Mouse (Mus musculus) cerebral cortex, adult 2 months (tissue): Measurements from ENCODE around the gene 0610030E20Rik.

ENCODE experiments used
- whole genome bisulfite sequencing: fragments of 180-500 bp; shearing (Covaris S2); methylation state at CpG from one replicate; pipeline ENCODE4 v1.1.7; 2018; 5-methylcytosine and 5-hydroxymethylcytosine counted together

Gene 0610030E20Rik

GRCm38 (mm10) chr6:72369557-72369956 lies 22.4 kb downstream of the 0610030E20Rik start:
- 83% methylated on average over 4 of the region's 4 CpGs for WGBS

DNA sequence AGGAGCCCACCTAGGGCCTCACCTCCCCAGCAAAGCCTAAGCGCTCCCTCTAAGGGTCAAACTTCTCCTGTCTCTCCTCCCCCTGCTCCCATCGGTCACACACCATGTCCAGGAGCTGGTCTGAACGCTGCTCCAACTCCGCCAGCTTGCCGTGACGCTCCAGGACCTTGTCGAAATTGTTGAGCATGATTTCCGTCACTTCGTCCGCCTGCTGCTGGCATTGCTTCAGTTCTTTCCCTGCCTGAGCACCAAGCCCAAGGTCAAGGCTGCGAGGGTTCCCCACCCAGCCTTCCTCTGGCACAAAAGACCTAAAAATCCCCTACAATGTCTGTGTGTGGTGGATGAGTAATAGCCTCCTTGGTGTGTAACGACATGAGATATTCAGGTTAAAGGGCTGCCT lies 23.0 kb downstream of the 0610030E20Rik start:
- 86% methylated on average over 12 of the region's 12 CpGs for WGBS

GRCm38 (mm10) chr6:72371147-72371546 lies 24.0 kb downstream of the 0610030E20Rik start:
- WGBS = 41% methylated on average over 5 of the region's 5 CpGs

- 38% methylated on average over 1 of the region's 1 CpGs for WGBS
Observed at GRCm38 (mm10) chr6:72371571-72371970, 24.5 kb downstream of the 0610030E20Rik start.

GRCm38 (mm10) chr6:72373184-72373583 lies 26.1 kb downstream of the 0610030E20Rik start:
- 87% methylated on average over 4 of the region's 4 CpGs for WGBS

DNA sequence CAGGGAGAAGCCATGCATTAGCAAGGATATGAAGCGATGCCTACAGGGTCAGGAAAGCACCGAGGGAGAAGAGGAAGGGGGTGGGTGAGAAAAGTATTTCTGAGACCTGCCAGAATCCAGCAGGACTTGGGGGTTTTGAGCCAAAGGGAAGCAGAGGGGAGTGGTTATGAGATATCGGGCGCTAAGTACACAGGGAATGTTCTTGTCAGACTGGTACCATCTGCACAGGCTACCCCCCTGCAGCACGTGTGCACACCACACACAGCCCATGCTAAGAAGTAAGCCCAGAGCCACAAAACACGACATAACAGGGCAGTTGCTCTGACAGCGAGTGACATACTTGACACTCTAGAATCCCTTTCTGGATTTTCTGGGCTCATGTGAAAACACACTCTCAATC lies 27.1 kb downstream of the 0610030E20Rik start:
- 67% methylated on average over 7 of the region's 7 CpGs for WGBS

- WGBS = 85% methylated on average over 15 of the region's 15 CpGs
Observed at GRCm38 (mm10) chr6:72374820-72375563, 27.9 kb downstream of the 0610030E20Rik start.

DNA sequence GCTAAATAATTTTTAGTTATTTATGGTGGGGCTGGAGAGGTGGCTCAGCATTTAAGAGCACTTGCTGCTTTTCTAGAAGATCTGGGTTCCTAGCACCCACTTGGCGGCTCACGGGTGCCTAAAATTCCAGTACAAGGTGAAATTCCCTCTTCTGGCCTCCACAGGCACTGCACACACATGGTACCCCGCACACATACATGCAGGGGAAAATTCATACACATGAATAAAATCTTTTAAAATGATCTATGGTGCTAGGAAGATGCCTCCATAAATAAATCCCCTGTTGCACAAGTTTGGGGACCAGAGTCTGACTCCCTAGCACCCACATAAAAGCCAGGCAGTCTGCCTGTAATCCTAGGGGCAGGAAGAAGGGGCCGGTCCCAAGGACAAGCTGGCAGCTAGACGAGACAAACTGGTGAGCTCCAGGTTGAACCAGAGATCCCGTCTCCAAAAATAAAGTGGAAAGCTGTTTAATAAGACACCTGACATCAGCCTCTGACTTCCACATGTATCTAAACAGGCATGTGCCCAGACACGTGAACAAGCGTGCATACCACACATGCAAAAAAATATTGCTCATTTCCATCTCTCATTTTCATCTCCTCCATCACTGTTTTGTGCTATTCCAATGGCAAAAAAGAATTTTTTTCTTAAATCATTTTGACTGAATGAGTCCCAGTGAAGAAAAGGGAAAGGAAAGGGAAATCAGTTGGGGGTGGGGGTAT lies 31.6 kb downstream of the 0610030E20Rik start:
- WGBS = 91% methylated on average over 8 of the region's 8 CpGs

DNA sequence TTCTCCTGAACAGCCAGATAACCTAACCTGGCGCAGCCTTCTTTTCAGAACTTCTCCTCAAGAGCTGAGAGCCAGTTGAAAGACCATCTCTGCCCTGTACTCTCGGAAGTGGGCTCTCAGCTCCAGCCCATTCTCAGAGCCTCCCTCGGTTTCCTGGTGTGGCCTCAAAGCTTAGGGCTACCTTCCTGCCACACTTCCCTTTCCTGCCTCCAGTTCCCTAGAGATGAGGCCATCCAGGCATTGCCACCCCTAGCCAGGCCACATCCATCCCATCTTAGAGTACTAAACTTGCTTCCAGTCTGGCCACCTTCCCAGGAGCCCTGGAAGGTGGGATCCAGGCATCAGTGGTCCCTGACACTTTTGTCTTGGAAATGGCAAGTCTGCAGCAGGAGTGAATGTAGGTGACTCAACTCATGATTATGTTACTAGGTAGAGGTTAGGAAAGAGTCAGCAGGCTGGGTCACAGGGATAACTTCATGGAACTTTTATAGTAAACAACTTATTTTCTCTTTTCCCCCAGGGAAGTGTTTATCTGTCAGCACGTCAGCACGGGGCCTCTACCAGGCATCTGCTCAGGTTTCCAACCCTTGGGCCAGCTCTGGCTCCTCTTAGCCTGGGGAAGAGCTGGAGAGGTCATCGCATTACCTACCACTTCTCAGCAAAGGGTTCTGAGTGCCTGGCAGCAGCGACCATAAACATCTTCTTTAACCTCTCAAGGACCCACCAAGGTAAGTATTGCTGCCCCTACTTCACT lies 32.4 kb downstream of the 0610030E20Rik start:
- 65% methylated on average over 7 of the region's 7 CpGs for WGBS

- 7% methylated on average over 49 of the region's 49 CpGs for WGBS
Observed at GRCm38 (mm10) chr6:72380131-72380770, 33.1 kb downstream of the 0610030E20Rik start, which contains the start of gene Vamp5. Vamp5 (minus strand) TSS chr6:72380468.

GRCm38 (mm10) chr6:72382494-72382893 lies 35.4 kb downstream of the 0610030E20Rik start:
- 82% methylated on average over 6 of the region's 6 CpGs for WGBS

DNA sequence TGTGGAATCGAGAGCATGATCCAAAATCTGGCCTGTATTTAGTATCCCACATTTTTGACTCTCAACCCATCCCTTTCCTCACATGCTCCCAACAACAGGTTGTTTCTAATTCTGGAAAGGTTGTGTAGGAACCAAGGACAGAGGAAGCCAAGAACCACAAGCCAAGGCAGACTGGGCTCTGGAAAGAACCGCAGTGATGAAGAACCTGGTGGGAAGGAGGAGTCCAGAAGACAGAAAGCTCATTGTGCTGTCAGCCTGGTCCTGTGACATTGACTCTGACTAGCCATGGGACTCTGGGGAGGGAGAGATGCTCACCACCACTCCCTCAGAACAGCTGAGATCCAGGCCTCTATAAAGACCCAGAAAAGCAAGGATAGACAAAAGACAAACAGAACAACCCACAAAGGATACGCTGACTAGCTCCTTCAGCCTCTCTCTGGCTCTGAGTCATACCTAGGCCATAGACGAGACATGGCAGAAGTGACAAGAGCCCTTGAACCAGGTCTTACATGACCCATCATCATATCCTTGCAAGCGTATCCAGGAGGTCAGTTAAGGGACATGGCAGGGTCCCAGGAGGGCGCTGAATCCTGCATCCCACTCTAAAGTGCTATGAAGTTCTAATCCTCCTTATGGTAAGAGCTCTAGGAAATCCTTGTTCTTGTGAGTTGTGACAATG lies 36.2 kb downstream of the 0610030E20Rik start:
- WGBS = 82% methylated on average over 6 of the region's 6 CpGs

GRCm38 (mm10) chr6:72383952-72384351 lies 36.8 kb downstream of the 0610030E20Rik start:
- 94% methylated on average over 7 of the region's 7 CpGs for WGBS

DNA sequence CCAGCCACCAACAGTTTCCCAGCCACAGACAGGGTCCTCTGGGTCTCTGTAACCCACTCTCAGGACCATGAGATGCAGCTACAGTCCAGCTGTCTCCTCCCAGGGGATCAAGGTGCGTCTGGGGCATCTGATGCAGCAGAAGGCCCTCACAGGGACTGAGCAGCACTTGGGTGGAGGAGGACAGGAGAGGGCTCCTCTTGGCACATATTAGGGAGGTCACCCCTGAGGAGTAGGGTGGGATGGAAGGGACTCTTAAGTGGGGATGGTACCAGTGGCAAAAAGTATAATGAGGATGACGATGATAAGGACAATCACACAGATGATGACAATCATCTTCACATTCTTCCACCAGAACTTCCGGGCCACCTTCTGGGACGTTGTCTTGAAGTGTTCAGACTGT lies 38.1 kb downstream of the 0610030E20Rik start:
- WGBS = 93% methylated on average over 4 of the region's 4 CpGs

DNA sequence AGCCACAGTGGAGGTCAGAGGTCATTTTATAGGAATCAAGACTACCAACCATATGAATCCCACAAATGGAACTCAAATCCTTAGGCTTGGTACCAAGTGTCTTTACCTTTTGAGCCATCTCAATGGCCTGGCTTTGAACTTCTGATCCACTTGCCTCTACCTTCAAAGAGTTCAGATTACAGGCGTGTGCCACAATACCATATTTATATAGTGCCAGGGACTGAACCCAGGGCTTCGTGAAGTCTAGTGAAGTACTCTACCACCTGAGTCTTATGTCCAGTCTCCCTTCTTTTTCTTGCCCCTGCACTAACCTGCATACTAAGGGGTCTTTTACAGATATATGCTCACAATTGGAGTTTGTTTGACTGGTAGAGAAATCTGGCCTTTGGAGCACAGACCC lies 39.4 kb downstream of the 0610030E20Rik start:
- 96% methylated on average over 2 of the region's 2 CpGs for WGBS

DNA sequence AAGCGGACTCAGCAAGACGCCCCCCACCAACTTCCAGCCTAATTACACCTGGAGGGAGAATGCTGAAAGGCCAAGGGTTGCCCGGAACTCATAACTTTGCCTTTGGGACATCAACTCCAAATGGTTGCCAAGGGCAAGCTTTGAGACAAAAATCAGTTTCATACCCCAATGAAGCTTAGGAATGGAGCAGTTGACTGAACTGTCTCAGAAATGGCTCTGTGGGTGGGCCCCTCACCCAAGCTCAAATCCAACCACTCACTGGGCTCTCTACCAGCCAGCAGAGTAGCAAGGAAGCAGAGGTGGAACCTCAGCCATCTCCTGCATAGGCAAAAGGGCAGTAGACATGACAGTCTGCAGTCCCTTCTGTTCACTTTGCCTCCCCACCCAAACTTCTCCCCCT lies 40.7 kb downstream of the 0610030E20Rik start:
- 87% methylated on average over 3 of the region's 3 CpGs for WGBS

DNA sequence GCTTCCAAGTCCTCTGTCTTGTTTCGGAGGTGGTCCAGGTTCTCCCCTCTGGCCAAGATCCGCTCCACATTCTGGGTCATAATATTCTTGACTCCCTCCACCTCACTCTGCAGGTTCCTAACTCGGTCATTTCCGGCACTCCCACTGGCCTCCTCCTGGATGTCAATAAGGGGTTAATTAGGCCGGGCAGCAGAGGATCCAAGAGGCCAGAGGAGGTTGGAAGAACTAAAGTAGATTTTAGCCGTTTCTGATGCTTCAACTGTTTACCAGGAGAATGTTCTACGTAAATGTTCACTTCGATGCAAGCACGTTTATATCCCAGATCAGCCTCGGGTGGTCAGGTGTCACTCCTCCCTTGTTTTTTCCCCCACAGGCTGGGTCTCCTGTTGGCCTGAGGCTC lies 41.1 kb downstream of the 0610030E20Rik start:
- 73% methylated on average over 10 of the region's 10 CpGs for WGBS

- 94% methylated on average over 6 of the region's 6 CpGs for WGBS
Observed at GRCm38 (mm10) chr6:72388791-72389329, 41.7 kb downstream of the 0610030E20Rik start.

DNA sequence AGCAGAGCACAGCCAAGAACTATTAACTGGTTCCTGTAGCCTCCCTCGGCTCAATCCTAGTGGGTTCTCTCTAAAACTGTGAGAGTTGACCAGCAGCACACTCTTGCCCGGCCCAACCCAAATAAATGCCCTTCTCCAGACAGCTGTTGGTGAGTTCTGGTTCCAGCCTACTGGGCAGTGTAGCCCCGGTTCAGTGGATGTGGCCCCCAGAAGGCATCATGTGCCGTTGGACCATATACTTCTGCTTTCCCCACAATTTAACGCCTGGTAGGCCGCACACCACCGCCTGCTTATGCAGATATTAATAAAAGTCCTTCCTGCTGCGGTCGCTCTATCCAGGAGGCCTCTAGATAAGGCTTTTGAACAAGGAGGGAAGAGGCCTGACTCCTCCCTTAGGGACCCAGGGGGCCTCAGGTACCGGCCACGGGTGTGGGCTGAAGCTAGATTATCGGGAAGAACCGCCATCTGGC lies 42.4 kb downstream of the 0610030E20Rik start:
- WGBS = 45% methylated on average over 13 of the region's 13 CpGs

GRCm38 (mm10) chr6:72389941-72390771 lies 43.0 kb downstream of the 0610030E20Rik start, which contains the start of gene Vamp8:
Vamp8 (minus strand) TSS chr6:72390703.
- 4% methylated on average over 33 of the region's 33 CpGs for WGBS
